Mouse (Mus musculus): Measurements from ENCODE around the gene Zkscan4.

The Zkscan4 gene

GRCm38 (mm10) chr13:21530136-21530535, 51.4 kb downstream of the Zkscan4 start:
- DNase-seq = no peak

- peak; percentile 90 for DNase-seq
These were observed 52.1 kb downstream of the Zkscan4 start, which contains the start of gene Zkscan8 for GRCm38 (mm10) chr13:21530781-21531201. Zkscan8 (minus strand) TSS chr13:21531120.
